Mouse (Mus musculus) heart, embryonic 13.5 days (tissue): ENCODE results near the gene Msrb1. TPM values are rescaled to one million over a fixed set of nuclear protein-coding genes. Genes with fewer than 3 reads are reported as not detected.
"Not testable (repeated sequence)": the region's sequence is repeated elsewhere in the genome, so short reads cannot be mapped to it uniquely, and the experiment has no call there.

Experiments
- ATAC-seq: fragments of 200-750 bp; cut with Nextera tagmentation; 2 replicates; pipeline ENCODE4 v1.8.0; 2017; ENCODE audit warnings: moderate TSS enrichment; ENCODE audit not compliant: insufficient number of reproducible peaks, low FRiP score, low TSS enrichment; ENCODE audit errors: extremely low read depth
- H3K27ac ChIP-seq: fragments of 300-500 bp; sonication (generic); replicated peaks from 2 replicates; pipeline ENCODE4 v1.5.1; 2015; ENCODE audit warnings: moderate library complexity, mild to moderate bottlenecking, inconsistent platforms
- H3K27me3 ChIP-seq: fragments of 300-500 bp; sonication (generic); replicated peaks from 2 replicates; pipeline ENCODE4 v1.6.1; 2015; ENCODE audit warnings: mild to moderate bottlenecking, inconsistent platforms
- H3K36me3 ChIP-seq: fragments of 300-500 bp; sonication (generic); 2 replicates; pipeline ENCODE4 v1.6.1; 2015; ENCODE audit warnings: mild to moderate bottlenecking, inconsistent platforms
- H3K4me1 ChIP-seq: fragments of 300-500 bp; sonication (generic); 2 replicates; pipeline ENCODE4 v1.6.1; 2015; ENCODE audit warnings: inconsistent platforms
- H3K4me2 ChIP-seq: fragments of 300-500 bp; sonication (generic); 2 replicates; pipeline ENCODE4 v1.6.1; 2015; ENCODE audit warnings: inconsistent platforms, mild to moderate bottlenecking, moderate library complexity
- H3K4me3 ChIP-seq: fragments of 300-500 bp; sonication (generic); 2 replicates; pipeline ENCODE4 v1.5.1; 2015; ENCODE audit warnings: moderate library complexity, mild to moderate bottlenecking, inconsistent platforms
- H3K9ac ChIP-seq: fragments of 300-500 bp; sonication (generic); 2 replicates; pipeline ENCODE4 v1.6.1; 2015; ENCODE audit warnings: inconsistent platforms, mild to moderate bottlenecking, moderate library complexity
- H3K9me3 ChIP-seq: fragments of 300-500 bp; sonication (generic); 2 replicates; pipeline ENCODE4 v1.6.1; 2016; ENCODE audit warnings: inconsistent platforms
- WGBS: fragments of 180-500 bp; shearing (Covaris S2); methylation state at CpG from one replicate; pipeline ENCODE4 v1.1.7; 2015; ENCODE audit warnings: mixed read lengths; 5-methylcytosine and 5-hydroxymethylcytosine counted together
- polyA plus RNA-seq: library from polyadenylated mRNA; unstranded; fragments of >200 nt; fragmentation: Nextera tagmentation; extraction: Ambion mirVana; gene quantifications from 2 replicates; pipeline ENCODE4 v1.2.1, GENCODE M21; 2015

Msrb1 gene
- polyA plus RNA-seq, 1 experiment from 2014 or later, result 18.0 TPM

GRCm38 (mm10) chr17:24721383-24721955 lies 15.0 kb upstream of the Msrb1 start:
- ATAC-seq, H3K9me3 ChIP-seq, H3K27me3 ChIP-seq: not testable (repeated sequence)
- WGBS, result 29% methylated on average over 7 of the region's 7 CpGs
- H3K4me2 ChIP-seq, result peak overlapping the region; percentile 79
- peaks cover 33% of the 10 kb centered on the region for H3K4me1 ChIP-seq
- H3K27ac ChIP-seq, result 0 out of 2 replicates have a peak overlapping the region, but pooled peaks have one; percentile 28
- peak overlapping the region; percentile 93 for H3K4me3 ChIP-seq
- peaks cover 35% of the 10 kb centered on the region for H3K36me3 ChIP-seq
- peak overlapping the region; percentile 97 for H3K9ac ChIP-seq

GRCm38 (mm10) chr17:24722220-24722924 lies 14.1 kb upstream of the Msrb1 start:
- WGBS, result 33% methylated on average over 13 of the region's 13 CpGs
- H3K4me1 ChIP-seq, result peaks cover 33% of the 10 kb centered on the region
- H3K27ac ChIP-seq, result no peak overlapping the region
- no peaks in the 10 kb centered on the region for H3K9me3 ChIP-seq
- no peak for ATAC-seq
- H3K4me2 ChIP-seq, result peak overlapping the region; percentile 79
- peaks cover 28% of the 10 kb centered on the region for H3K36me3 ChIP-seq
- peak overlapping the region; percentile 97 for H3K9ac ChIP-seq
- peak overlapping the region; percentile 93 for H3K4me3 ChIP-seq
- no peaks in the 10 kb centered on the region for H3K27me3 ChIP-seq

- no peaks in the 10 kb centered on the region for H3K9me3 ChIP-seq
- 0 out of 2 replicates have a peak, but pooled peaks cover 2% of the 10 kb centered on the region for H3K27me3 ChIP-seq
- peak overlapping the region; percentile 93 for H3K4me3 ChIP-seq
- 1% methylated on average over 12 of the region's 12 CpGs for WGBS
- H3K9ac ChIP-seq, result peak overlapping the region; percentile 97
- ATAC-seq, result no peak
- peak overlapping the region; percentile 92 for H3K27ac ChIP-seq
- peaks cover 33% of the 10 kb centered on the region for H3K4me1 ChIP-seq
- H3K36me3 ChIP-seq, result peaks cover 23% of the 10 kb centered on the region
- peak overlapping the region; percentile 79 for H3K4me2 ChIP-seq
Measured at GRCm38 (mm10) chr17:24723122-24723880, 13.1 kb upstream of the Msrb1 start.

GRCm38 (mm10) chr17:24723881-24724180 lies 12.6 kb upstream of the Msrb1 start:
- no peak for ATAC-seq
- Histone ChIP-seq H3K9ac (peak overlapping the region; percentile 97), H3K27ac (peak overlapping the region; percentile 92), H3K4me3 (peak overlapping the region; percentile 93), H3K4me1 (peaks cover 29% of the 10 kb centered on the region), H3K9me3 (no peaks in the 10 kb centered on the region), H3K4me2 (peak overlapping the region; percentile 79), H3K27me3 (0 out of 2 replicates have a peak, but pooled peaks cover 3% of the 10 kb centered on the region), H3K36me3 (peaks cover 21% of the 10 kb centered on the region)
- under 1% methylated on average over 15 of the region's 15 CpGs for WGBS

- peak; percentile 65 for ATAC-seq
- Histone ChIP-seq H3K27me3 (0 out of 2 replicates have a peak, but pooled peaks cover 3% of the 10 kb centered on the region), H3K36me3 (peaks cover 21% of the 10 kb centered on the region), H3K9me3 (no peaks in the 10 kb centered on the region), H3K4me1 (peaks cover 26% of the 10 kb centered on the region), H3K4me2 (peak within 1 kb of the TSS; percentile 79), H3K9ac (peak within 1 kb of the TSS; percentile 97), H3K27ac (peak within 1 kb of the TSS; percentile 92), H3K4me3 (peak within 1 kb of the TSS; percentile 93)
- under 1% methylated on average over 30 of the region's 30 CpGs for WGBS
Measured at GRCm38 (mm10) chr17:24724184-24724583, 12.3 kb upstream of the Msrb1 start, which contains the start of gene Ndufb10. Gene Ndufb10 (minus strand): TSS chr17:24724478.

DNA sequence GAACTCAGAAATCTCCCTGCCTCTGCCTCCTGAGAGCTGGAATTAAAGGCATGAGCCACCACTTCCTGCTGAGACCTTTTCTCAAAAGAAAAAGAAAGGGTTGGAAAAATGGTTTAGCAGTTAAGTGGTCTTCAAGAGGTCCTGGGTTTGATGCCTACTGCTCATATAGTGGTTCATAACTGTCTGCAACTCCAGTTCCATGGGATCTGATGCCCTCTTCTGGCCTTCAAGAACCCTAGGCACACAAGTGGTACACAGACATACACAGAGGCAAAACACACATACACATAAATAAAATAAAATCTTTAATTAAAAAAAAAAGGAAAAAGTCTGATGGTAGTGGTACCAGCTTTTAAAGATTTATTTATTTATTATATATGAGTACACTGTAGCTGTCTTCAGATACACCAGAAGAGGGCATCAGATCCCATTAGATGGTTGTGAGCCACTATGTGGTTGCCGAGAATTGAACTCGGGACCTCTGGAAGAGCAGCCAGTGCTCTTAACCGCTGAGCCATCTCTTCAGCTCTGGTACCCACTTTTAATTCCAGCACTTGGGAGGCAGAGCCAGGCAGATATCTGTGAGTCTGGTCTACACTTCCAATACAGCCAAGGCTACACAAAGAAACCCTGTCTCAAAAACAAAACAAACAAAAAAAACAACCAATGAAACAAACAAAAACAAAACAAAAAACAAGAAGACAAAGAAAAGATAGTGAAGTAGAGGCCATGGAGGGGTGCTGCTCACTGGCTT lies 10.6 kb upstream of the Msrb1 start:
- Histone ChIP-seq H3K9me3 (no peaks in the 10 kb centered on the region), H3K4me1 (peaks cover 26% of the 10 kb centered on the region), H3K36me3 (peaks cover 17% of the 10 kb centered on the region), H3K27me3 (0 out of 2 replicates have a peak, but pooled peaks cover 3% of the 10 kb centered on the region), H3K4me2 (no peak overlapping the region), H3K4me3 (no peak overlapping the region), H3K9ac (no peak overlapping the region), H3K27ac (no peak overlapping the region)
- no peak for ATAC-seq
- WGBS, result 60% methylated on average over 3 of the region's 3 CpGs

- no peaks in the 10 kb centered on the region for H3K9me3 ChIP-seq
- H3K4me1 ChIP-seq, result peaks cover 19% of the 10 kb centered on the region
- no peak within 1 kb of the TSS for H3K9ac ChIP-seq
- no peak for ATAC-seq
- H3K4me2 ChIP-seq, result no peak within 1 kb of the TSS
- H3K36me3 ChIP-seq, result peaks cover 1% of the 10 kb centered on the region
- no peak within 1 kb of the TSS for H3K27ac ChIP-seq
- no peak within 1 kb of the TSS for H3K4me3 ChIP-seq
- 40% methylated on average over 2 of the region's 2 CpGs for WGBS
- H3K27me3 ChIP-seq, result 0 out of 2 replicates have a peak, but pooled peaks cover 3% of the 10 kb centered on the region
Measured at GRCm38 (mm10) chr17:24727618-24728017, 8.8 kb upstream of the Msrb1 start, which contains the start of gene Rpl3l. Gene Rpl3l (plus strand): TSS chr17:24727820.

GRCm38 (mm10) chr17:24728184-24728583 lies 8.3 kb upstream of the Msrb1 start:
- H3K9ac ChIP-seq, result no peak overlapping the region
- no peak overlapping the region for H3K4me2 ChIP-seq
- H3K27ac ChIP-seq, result no peak overlapping the region
- H3K4me1 ChIP-seq, result peaks cover 15% of the 10 kb centered on the region
- no peaks in the 10 kb centered on the region for H3K9me3 ChIP-seq
- WGBS, result 60% methylated on average over 17 of the region's 17 CpGs
- H3K27me3 ChIP-seq, result peaks cover 3% of the 10 kb centered on the region; the same call in 1 of the 2 replicates
- no peak overlapping the region for H3K4me3 ChIP-seq
- no peaks in the 10 kb centered on the region for H3K36me3 ChIP-seq
- ATAC-seq, result no peak

GRCm38 (mm10) chr17:24729067-24729466 lies 7.4 kb upstream of the Msrb1 start:
- Histone ChIP-seq H3K4me1 (peaks cover 10% of the 10 kb centered on the region), H3K9ac (peak overlapping the region; percentile 2; the same call in 1 of the 2 replicates), H3K4me2 (no peak overlapping the region), H3K27me3 (peaks cover 3% of the 10 kb centered on the region; the same call in 1 of the 2 replicates), H3K36me3 (no peaks in the 10 kb centered on the region), H3K27ac (no peak overlapping the region), H3K9me3 (no peaks in the 10 kb centered on the region), H3K4me3 (no peak overlapping the region)
- 60% methylated on average over 6 of the region's 6 CpGs for WGBS
- ATAC-seq, result no peak

DNA sequence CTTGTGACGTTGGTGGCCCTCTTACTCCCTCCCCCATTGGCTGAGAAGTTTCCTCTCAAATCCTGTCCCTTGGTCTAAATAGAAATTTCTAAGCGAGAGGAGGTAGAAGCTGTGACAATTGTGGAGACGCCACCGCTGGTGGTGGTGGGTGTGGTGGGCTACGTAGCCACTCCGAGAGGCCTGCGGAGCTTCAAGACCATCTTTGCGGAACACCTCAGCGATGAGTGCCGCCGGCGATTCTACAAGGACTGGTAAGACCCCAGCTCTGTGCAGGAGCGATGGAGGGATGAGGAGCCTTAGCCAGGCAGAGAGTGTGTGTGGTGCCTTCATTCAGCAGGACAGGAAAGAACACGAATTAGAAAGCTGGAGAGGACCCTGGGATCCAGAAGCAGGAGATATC lies 5.7 kb upstream of the Msrb1 start:
- Histone ChIP-seq H3K4me2 (no peak overlapping the region), H3K9ac (no peak overlapping the region), H3K9me3 (no peaks in the 10 kb centered on the region), H3K27me3 (peaks cover 3% of the 10 kb centered on the region; the same call in 1 of the 2 replicates), H3K4me1 (peaks cover 15% of the 10 kb centered on the region), H3K4me3 (no peak overlapping the region), H3K36me3 (no peaks in the 10 kb centered on the region), H3K27ac (no peak overlapping the region)
- 80% methylated on average over 14 of the region's 14 CpGs for WGBS
- no peak for ATAC-seq
